13 mouse cellular contexts compared by ENCODE assay signal in the genomic region with DNA sequence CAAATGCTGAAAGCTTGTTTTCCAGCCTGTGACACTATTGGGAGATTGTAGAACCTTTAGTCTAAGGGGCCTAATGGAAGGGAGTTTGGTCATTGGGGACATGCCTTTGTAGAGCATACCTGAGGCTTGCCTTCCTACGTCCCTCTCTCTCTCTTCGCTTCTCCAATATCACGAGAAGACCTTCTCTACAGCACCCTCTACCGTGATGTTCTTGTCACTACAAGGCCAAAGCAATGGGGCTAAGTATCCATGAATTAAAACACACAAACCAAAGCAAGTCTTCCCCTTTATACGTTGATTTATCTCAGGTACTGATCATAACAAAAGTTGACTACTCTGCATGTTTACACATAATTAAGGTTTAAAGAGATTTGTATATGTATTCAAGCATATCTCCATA. TPM values are rescaled to one million over a fixed set of nuclear protein-coding genes. Genes with fewer than 3 reads are reported as not detected.
DNase-seq lines count a peak whose midpoint lies in the region; ATAC-seq and TF ChIP-seq lines count a peak whose summit lies in the region.
"Had no signal": no experiment of that assay in that cellular context is flagged by ENCODE, and none has a peak within 500 bp of the region (broad histone marks: within the 10 kb centered on the region; RNA-seq: fewer than 3 reads in every experiment).

No protein-coding gene starts in this region.

- TF ChIP-seq RAD21 in MEL (IDR thresholded peaks at IDR 0.05; ENCODE audit: low read depth, low read length): no peak; the same call in none of the 2 replicates

- H3K27me3 ChIP-seq in hindbrain, embryonic 11.5 days (ENCODE audit: control insufficient read depth, insufficient read depth, low read length): no peaks in the 10 kb centered on the region
- no peaks in the 10 kb centered on the region for H3K27me3 ChIP-seq in hindbrain, embryonic 16.5 days (replicated peaks; ENCODE audit: control insufficient read depth, insufficient read depth, low read length)
- H3K27me3 ChIP-seq in MEL (ENCODE audit: control insufficient read depth in 1 of 2, insufficient read depth in 2 of 2, low read length in 2 of 2): no peaks in the 10 kb centered on the region; a peak in 1 of 4 replicates
- H3K27me3 ChIP-seq: hindbrain, embryonic 13.5 days; megakaryocyte, embryonic 14.5 days had no signal

- no peak overlapping the region for H3K4me2 ChIP-seq in hindbrain, embryonic 11.5 days (replicated peaks; ENCODE audit: low read depth, low read length)
- H3K4me2 ChIP-seq in hindbrain, embryonic 16.5 days (ENCODE audit: low read length): no peak overlapping the region
- H3K4me2 ChIP-seq: hindbrain, embryonic 13.5 days had no signal

- peak in 1 of 3 experiments; percentile 38; a peak in 3 of 6 replicates for TF ChIP-seq CTCF in MEL (IDR thresholded peaks at IDR 0.05 in 2 of 3, conservative IDR thresholded peaks at IDR 0.05 in 1 of 3; ENCODE audit: control insufficient read depth in 1 of 3, insufficient read depth in 1 of 3, low read depth in 2 of 3, low read length in 3 of 3, poor library complexity in 1 of 3, severe bottlenecking in 1 of 3)

- no peak for TF ChIP-seq POLR2A in MEL (IDR thresholded peaks at IDR 0.05; ENCODE audit: control insufficient read depth in 1 of 2, insufficient read depth in 1 of 2, low read depth in 1 of 2, low read length in 2 of 2, poor library complexity in 1 of 2)

- H3K79me2 ChIP-seq in MEL (ENCODE audit: control insufficient read depth, insufficient read depth, low read length, poor library complexity): no peaks in the 10 kb centered on the region

- H3K4me3 ChIP-seq in hindbrain, embryonic 11.5 days (ENCODE audit: low read depth, low read length): no peak overlapping the region
- no peak overlapping the region for H3K4me3 ChIP-seq in hindbrain, embryonic 16.5 days (ENCODE audit: low read length)
- H3K4me3 ChIP-seq in MEL (ENCODE audit: control insufficient read depth in 1 of 2, insufficient read depth in 1 of 2, low read depth in 2 of 2, low read length in 2 of 2): no peak overlapping the region
- H3K4me3 ChIP-seq: hindbrain, embryonic 13.5 days; megakaryocyte, embryonic 14.5 days had no signal

- no peak overlapping the region for H3K27ac ChIP-seq in hindbrain, embryonic 11.5 days (ENCODE audit: low read depth, low read length)
- no peak overlapping the region for H3K27ac ChIP-seq in hindbrain, embryonic 16.5 days (ENCODE audit: low read depth, low read length)
- H3K27ac ChIP-seq in MEL (ENCODE audit: control insufficient read depth, low read depth, low read length): no peak overlapping the region
- H3K27ac ChIP-seq: hindbrain, embryonic 13.5 days had no signal

- H3K36me3 ChIP-seq in hindbrain, embryonic 11.5 days (ENCODE audit: control insufficient read depth, insufficient read depth, low read length): no peaks in the 10 kb centered on the region
- no peaks in the 10 kb centered on the region for H3K36me3 ChIP-seq in hindbrain, embryonic 16.5 days (ENCODE audit: control insufficient read depth, insufficient read depth, low read length)
- no peaks in the 10 kb centered on the region for H3K36me3 ChIP-seq in MEL (ENCODE audit: control insufficient read depth in 1 of 2, insufficient read depth in 2 of 2, low read length in 2 of 2)
- H3K36me3 ChIP-seq: hindbrain, embryonic 13.5 days had no signal

- no peaks in the 10 kb centered on the region for H3K4me1 ChIP-seq in hindbrain, embryonic 11.5 days (replicated peaks; ENCODE audit: control insufficient read depth, insufficient read depth, low read length)
- H3K4me1 ChIP-seq in hindbrain, embryonic 16.5 days (ENCODE audit: control insufficient read depth, insufficient read depth, low read depth, low read length): no peaks in the 10 kb centered on the region
- no peaks in the 10 kb centered on the region for H3K4me1 ChIP-seq in MEL (ENCODE audit: control insufficient read depth in 1 of 2, insufficient read depth in 2 of 2, low read length in 2 of 2)
- H3K4me1 ChIP-seq: hindbrain, embryonic 13.5 days; megakaryocyte, embryonic 14.5 days had no signal

- WGBS in hindbrain, embryonic 11.5 days: 28% methylated on average over 5 of the region's 5 CpGs
- 33% methylated on average over 5 of the region's 5 CpGs for WGBS in hindbrain, embryonic 16.5 days

- DNase-seq in hindbrain, embryonic 11.5 days (ENCODE audit: low spot score): peak; percentile 25
- DNase-seq in 416B (ENCODE audit: low read depth): peak; percentile 30
- DNase-seq in MEL (ENCODE audit: low read depth, low spot score): peak; percentile 24
- DNase-seq in urinary bladder, postnatal 14 days (ENCODE audit: low spot score): no peak
- no peak for DNase-seq in frontal cortex, postnatal 14 days (ENCODE audit: low spot score in 2 of 2)
- DNase-seq in layer of hippocampus, adult 9-10 months (ENCODE audit: low spot score): no peak
- DNase-seq: cerebellum, adult 9-10 months had no signal

- no peak for TF ChIP-seq EP300 in MEL (IDR thresholded peaks at IDR 0.05; ENCODE audit: low read depth in 1 of 2, low read length in 2 of 2)

- no peaks in the 10 kb centered on the region for H3K9me3 ChIP-seq in hindbrain, embryonic 11.5 days (ENCODE audit: control insufficient read depth, low read length)
- H3K9me3 ChIP-seq in hindbrain, embryonic 16.5 days (ENCODE audit: control insufficient read depth, low read length): no peaks in the 10 kb centered on the region
- no peaks in the 10 kb centered on the region for H3K9me3 ChIP-seq in MEL (replicated peaks; ENCODE audit: insufficient read depth, low read length)
- H3K9me3 ChIP-seq: hindbrain, embryonic 13.5 days; megakaryocyte, embryonic 14.5 days had no signal

- ATAC-seq in hindbrain, embryonic 11.5 days (ENCODE audit: low FRiP score): no peak
- ATAC-seq in hindbrain, embryonic 16.5 days: no peak
- ATAC-seq in hematopoietic stem cell, adult 5-6 weeks (replicated peaks in 1 of 2; ENCODE audit: insufficient read depth in 1 of 2, low FRiP score in 2 of 2, low TSS enrichment in 1 of 2, low read depth in 1 of 2, poor library complexity in 2 of 2, severe bottlenecking in 2 of 2): peak; percentile 56 to 59; a peak in 2 of 4 replicates
- ATAC-seq: activated CD4-positive, CD25-positive, alpha-beta regulatory T cell, adult 4 months had no signal

- H3K9ac ChIP-seq in hindbrain, embryonic 11.5 days (ENCODE audit: low read depth, low read length): no peak overlapping the region
- H3K9ac ChIP-seq in hindbrain, embryonic 16.5 days (ENCODE audit: low read depth, low read length): no peak overlapping the region
- no peak overlapping the region for H3K9ac ChIP-seq in MEL (ENCODE audit: control insufficient read depth, low read depth, low read length, poor library complexity, severe bottlenecking)
- H3K9ac ChIP-seq: hindbrain, embryonic 13.5 days had no signal

TF ChIP-seq in MEL, 35 proteins besides CTCF, POLR2A, EP300 and RAD21:
- TF ChIP-seq KAT2A (conservative IDR thresholded peaks at IDR 0.05; ENCODE audit: low read depth, low read length) (no peak), ZMIZ1 (IDR thresholded peaks at IDR 0.05; ENCODE audit: low read depth, low read length) (no peak), RCOR1 (IDR thresholded peaks at IDR 0.05; ENCODE audit: low read depth, low read length) (no peak), MXI1 (IDR thresholded peaks at IDR 0.05; ENCODE audit: low read depth, low read length) (no peak), USF2 (IDR thresholded peaks at IDR 0.05; ENCODE audit: borderline replicate concordance in 1 of 2, insufficient read depth in 1 of 2, low read depth in 1 of 2, low read length in 2 of 2) (no peak)

RNA-seq across cellular contexts. Expression of a gene that starts 8.9 kb away (rescaled TPM):
- polyA plus RNA-seq in hindbrain, embryonic 11.5 days (2014; fragmentation: Nextera tagmentation; extraction: Ambion mirVana): 0.66 and 0.68 TPM in 2 replicates
- polyA plus RNA-seq in hindbrain, embryonic 16.5 days (2015; fragmentation: Nextera tagmentation; extraction: Ambion mirVana): 0.79 and 1.2 TPM in 2 replicates
- total RNA-seq in MEL (2012; rRNA removed): not detected in 2 replicates
- not detected for polyA plus RNA-seq in MEL (2012; ENCODE audit: insufficient read depth in 1 of 2, insufficient read length in 2 of 2, low read depth in 1 of 2, low replicate concordance in 2 of 2, missing spikeins in 1 of 2)
- not detected in 2 replicates for total RNA-seq in hematopoietic stem cell, adult 5-6 weeks (2017)
- total RNA-seq: left cerebral cortex, adult 18-20 months had no signal
- polyA plus RNA-seq: activated CD4-positive, CD25-positive, alpha-beta regulatory T cell, adult 4 months had no signal

Comparison
In these comparisons a context has a peak if more than half of its experiments do, and no peak if none do; other contexts are left out.
1. ATAC-seq: peak in hematopoietic stem cell, adult 5-6 weeks (2 of 2); none in hindbrain, embryonic 11.5 days (single experiment) and hindbrain, embryonic 16.5 days (single experiment).
2. DNase-seq: peak in hindbrain, embryonic 11.5 days (single experiment), 416B (single experiment) and MEL (single experiment); none in urinary bladder, postnatal 14 days (single experiment), frontal cortex, postnatal 14 days (0 of 2) and layer of hippocampus, adult 9-10 months (single experiment).